Mouse (Mus musculus) embryonic stem cell, embryonic (primary cell): Measurements from ENCODE around the gene C530025M09Rik.

Source experiments
- CTCF ChIA-PET, 4 experiments: fragments of 300-600 bp in 2 of 4; fragments of 350-600 bp in 2 of 4; sonication (Branson Sonifier 250); formaldehyde crosslinking; loops; one replicate each; lab custom pipeline; 2022; ENCODE audit warnings: inconsistent platforms in 2 of 4; lab: Charles Lee
- POLR2A ChIA-PET, 4 experiments: fragments of 300-600 bp in 2 of 4; fragments of 350-600 bp in 2 of 4; sonication (Branson Sonifier 250); formaldehyde crosslinking; loops; one replicate each; lab custom pipeline; 2022; ENCODE audit warnings: antibody characterized with exemption in 4 of 4, inconsistent platforms in 1 of 4; lab: Charles Lee

Gene C530025M09Rik

GRCm38 (mm10) chr2:149819751-149820150, 11.3 kb downstream of the C530025M09Rik start:
- ChIA-PET POLR2A (interaction anchor here in 1 of 4 experiments (1.4 kb wide), 1 partner anchor 10 kb away, joined by 3 read pairs; no protein-coding TSS in a partner anchor), CTCF (interaction anchor here in 1 of 4 experiments (1.0 kb wide), 1 partner anchor 10 kb away, joined by 3 read pairs; no protein-coding TSS in a partner anchor)

- CTCF ChIA-PET = no interaction called here
These were observed 12.6 kb downstream of the C530025M09Rik start for GRCm38 (mm10) chr2:149818395-149818794.

GRCm38 (mm10) chr2:149812899-149813298, 18.1 kb downstream of the C530025M09Rik start:
- POLR2A ChIA-PET = no interaction called here
- CTCF ChIA-PET = no interaction called here

More at GRCm38 (mm10) chr2:149818395-149818794, 12.6 kb downstream of the C530025M09Rik start:
- POLR2A ChIA-PET = interaction anchor here in 1 of 4 experiments (1.4 kb wide), 1 partner anchor 11 kb away, joined by 3 read pairs; no protein-coding TSS in a partner anchor

GRCm38 (mm10) chr2:149805256-149805655, 25.8 kb downstream of the C530025M09Rik start:
- ChIA-PET CTCF (no interaction called here), POLR2A (no interaction called here)

GRCm38 (mm10) chr2:149804599-149805140, 26.3 kb downstream of the C530025M09Rik start:
- ChIA-PET CTCF (no interaction called here), POLR2A (no interaction called here)

GRCm38 (mm10) chr2:149798613-149799012, 32.4 kb downstream of the C530025M09Rik start:
- ChIA-PET POLR2A (interaction anchor here in 2 of 4 experiments (0.9 to 1.1 kb wide), 3 partner anchors 11 to 185 kb away, joined by 3 read pairs; no protein-coding TSS in a partner anchor), CTCF (no interaction called here)
